Mouse (Mus musculus): Measurements from ENCODE around the gene Rbks. TPM values are rescaled to one million over a fixed set of nuclear protein-coding genes. Genes with fewer than 3 reads are reported as not detected.

Rbks gene
- polyA plus RNA-seq, 1 experiment from 2014 or later: 1.7 TPM

Small RNAs within 50 kb of the gene (microRNA-seq; reads per million reads assigned to microRNA genes)
- gene Mir3473e: not detected

Other genes with a start within 250 kb of the Rbks start
- gene Zfp512, start 245.2 kb downstream of the Rbks start, polyA plus RNA-seq (2016; fragmentation: Nextera tagmentation; extraction: Ambion mirVana): 76.7 and 88.4 TPM in 2 replicates
- 0.13 and 0.20 TPM in 2 replicates for gene 4930548H24Rik, start 211.9 kb downstream of the Rbks start, polyA plus RNA-seq (2016; fragmentation: Nextera tagmentation; extraction: Ambion mirVana)
- gene Gpn1, start 202.9 kb downstream of the Rbks start, polyA plus RNA-seq (2016; fragmentation: Nextera tagmentation; extraction: Ambion mirVana): 79.8 and 80.7 TPM in 2 replicates
- 39.6 and 41.5 TPM in 2 replicates for gene Slc4a1ap, start 170.6 kb downstream of the Rbks start, polyA plus RNA-seq (2016; fragmentation: Nextera tagmentation; extraction: Ambion mirVana)
- 31.0 and 33.1 TPM in 2 replicates for gene Supt7l, start 169.8 kb downstream of the Rbks start, polyA plus RNA-seq (2016; fragmentation: Nextera tagmentation; extraction: Ambion mirVana)
- 230 and 251 TPM in 2 replicates for gene Mrpl33, start 100.7 kb downstream of the Rbks start, polyA plus RNA-seq (2016; fragmentation: Nextera tagmentation; extraction: Ambion mirVana)
- gene Babam2, start 57 bp upstream of the Rbks start, polyA plus RNA-seq (2016; fragmentation: Nextera tagmentation; extraction: Ambion mirVana): 32.2 and 37.6 TPM in 2 replicates